Mouse (Mus musculus): ENCODE results near the gene Prkd2. TPM values are rescaled to one million over a fixed set of nuclear protein-coding genes. Genes with fewer than 3 reads are reported as not detected.

Prkd2 gene
- polyA plus RNA-seq, 1 experiment from 2014 or later = 6.6 TPM

- no peak overlapping the region for H3K9ac ChIP-seq (replicated peaks; ENCODE audit: low read depth, low read length)
- H3K4me3 ChIP-seq (replicated peaks; ENCODE audit: low read length) = no peak overlapping the region
- ATAC-seq = no peak
- peaks cover 8% of the 10 kb centered on the region for H3K36me3 ChIP-seq (ENCODE audit: control insufficient read depth, insufficient read depth)
- H3K27me3 ChIP-seq (replicated peaks; ENCODE audit: control insufficient read depth, insufficient read depth, low read length) = no peaks in the 10 kb centered on the region
- 57% methylated on average over 3 of the region's 3 CpGs for WGBS
- H3K4me1 ChIP-seq (replicated peaks; ENCODE audit: control insufficient read depth, insufficient read depth, low read length) = peaks cover 40% of the 10 kb centered on the region
- H3K4me2 ChIP-seq (ENCODE audit: low read length) = no peak overlapping the region
- H3K27ac ChIP-seq (ENCODE audit: low read length) = no peak overlapping the region
- H3K9me3 ChIP-seq (ENCODE audit: control insufficient read depth, low read length) = no peaks in the 10 kb centered on the region
These were observed 21.6 kb upstream of the Prkd2 start for GRCm38 (mm10) chr7:16821091-16821490.

GRCm38 (mm10) chr7:16821669-16822101 lies 21.0 kb upstream of the Prkd2 start:
- peaks cover 40% of the 10 kb centered on the region for H3K4me1 ChIP-seq (replicated peaks; ENCODE audit: control insufficient read depth, insufficient read depth, low read length)
- no peaks in the 10 kb centered on the region for H3K27me3 ChIP-seq (replicated peaks; ENCODE audit: control insufficient read depth, insufficient read depth, low read length)
- H3K27ac ChIP-seq (ENCODE audit: low read length) = no peak overlapping the region
- H3K4me2 ChIP-seq (ENCODE audit: low read length) = no peak overlapping the region
- WGBS = 69% methylated on average over 4 of the region's 4 CpGs
- no peak overlapping the region for H3K4me3 ChIP-seq (replicated peaks; ENCODE audit: low read length)
- no peaks in the 10 kb centered on the region for H3K9me3 ChIP-seq (ENCODE audit: control insufficient read depth, low read length)
- peaks cover 8% of the 10 kb centered on the region for H3K36me3 ChIP-seq (ENCODE audit: control insufficient read depth, insufficient read depth)
- no peak overlapping the region for H3K9ac ChIP-seq (replicated peaks; ENCODE audit: low read depth, low read length)
- ATAC-seq = no peak

GRCm38 (mm10) chr7:16823734-16824133 lies 19.0 kb upstream of the Prkd2 start:
- no peak for ATAC-seq
- 76% methylated on average over 5 of the region's 5 CpGs for WGBS
- Histone ChIP-seq H3K4me3 (replicated peaks; ENCODE audit: low read length) (no peak overlapping the region), H3K4me1 (replicated peaks; ENCODE audit: control insufficient read depth, insufficient read depth, low read length) (peaks cover 24% of the 10 kb centered on the region), H3K9ac (replicated peaks; ENCODE audit: low read depth, low read length) (no peak overlapping the region), H3K9me3 (ENCODE audit: control insufficient read depth, low read length) (no peaks in the 10 kb centered on the region), H3K27me3 (replicated peaks; ENCODE audit: control insufficient read depth, insufficient read depth, low read length) (no peaks in the 10 kb centered on the region), H3K27ac (ENCODE audit: low read length) (no peak overlapping the region), H3K4me2 (ENCODE audit: low read length) (no peak overlapping the region), H3K36me3 (ENCODE audit: control insufficient read depth, insufficient read depth) (peaks cover 15% of the 10 kb centered on the region)

- 87% methylated on average over 10 of the region's 10 CpGs for WGBS
- no peaks in the 10 kb centered on the region for H3K9me3 ChIP-seq (ENCODE audit: control insufficient read depth, low read length)
- peaks cover 27% of the 10 kb centered on the region for H3K36me3 ChIP-seq (ENCODE audit: control insufficient read depth, insufficient read depth)
- no peak overlapping the region for H3K4me3 ChIP-seq (replicated peaks; ENCODE audit: low read length)
- H3K4me2 ChIP-seq (ENCODE audit: low read length) = no peak overlapping the region
- H3K27ac ChIP-seq (ENCODE audit: low read length) = no peak overlapping the region
- H3K9ac ChIP-seq (replicated peaks; ENCODE audit: low read depth, low read length) = no peak overlapping the region
- no peak for ATAC-seq
- H3K4me1 ChIP-seq (replicated peaks; ENCODE audit: control insufficient read depth, insufficient read depth, low read length) = peaks cover 11% of the 10 kb centered on the region
- no peaks in the 10 kb centered on the region for H3K27me3 ChIP-seq (replicated peaks; ENCODE audit: control insufficient read depth, insufficient read depth, low read length)
These were observed 16.9 kb upstream of the Prkd2 start for GRCm38 (mm10) chr7:16825785-16826184.

- H3K4me3 ChIP-seq (replicated peaks; ENCODE audit: low read length) = no peak overlapping the region
- no peaks in the 10 kb centered on the region for H3K27me3 ChIP-seq (replicated peaks; ENCODE audit: control insufficient read depth, insufficient read depth, low read length)
- H3K4me1 ChIP-seq (replicated peaks; ENCODE audit: control insufficient read depth, insufficient read depth, low read length) = peaks cover 4% of the 10 kb centered on the region
- no peak overlapping the region for H3K27ac ChIP-seq (ENCODE audit: low read length)
- no peak for ATAC-seq
- no peaks in the 10 kb centered on the region for H3K9me3 ChIP-seq (ENCODE audit: control insufficient read depth, low read length)
- WGBS = 88% methylated on average over 5 of the region's 5 CpGs
- peaks cover 32% of the 10 kb centered on the region for H3K36me3 ChIP-seq (ENCODE audit: control insufficient read depth, insufficient read depth)
- no peak overlapping the region for H3K4me2 ChIP-seq (ENCODE audit: low read length)
- no peak overlapping the region for H3K9ac ChIP-seq (replicated peaks; ENCODE audit: low read depth, low read length)
These were observed 16.1 kb upstream of the Prkd2 start for GRCm38 (mm10) chr7:16826571-16826970.

GRCm38 (mm10) chr7:16827274-16827673 lies 15.4 kb upstream of the Prkd2 start:
- Histone ChIP-seq H3K27me3 (replicated peaks; ENCODE audit: control insufficient read depth, insufficient read depth, low read length) (no peaks in the 10 kb centered on the region), H3K4me3 (replicated peaks; ENCODE audit: low read length) (no peak overlapping the region), H3K4me2 (ENCODE audit: low read length) (no peak overlapping the region), H3K36me3 (ENCODE audit: control insufficient read depth, insufficient read depth) (peaks cover 35% of the 10 kb centered on the region), H3K27ac (ENCODE audit: low read length) (no peak overlapping the region), H3K9me3 (ENCODE audit: control insufficient read depth, low read length) (no peaks in the 10 kb centered on the region), H3K4me1 (replicated peaks; ENCODE audit: control insufficient read depth, insufficient read depth, low read length) (no peaks in the 10 kb centered on the region), H3K9ac (replicated peaks; ENCODE audit: low read depth, low read length) (no peak overlapping the region)
- WGBS = 89% methylated on average over 4 of the region's 4 CpGs
- no peak for ATAC-seq

- WGBS = 88% methylated on average over 9 of the region's 9 CpGs
- Histone ChIP-seq H3K36me3 (ENCODE audit: control insufficient read depth, insufficient read depth) (peaks cover 49% of the 10 kb centered on the region), H3K9ac (replicated peaks; ENCODE audit: low read depth, low read length) (no peak overlapping the region), H3K4me1 (replicated peaks; ENCODE audit: control insufficient read depth, insufficient read depth, low read length) (no peaks in the 10 kb centered on the region), H3K9me3 (ENCODE audit: control insufficient read depth, low read length) (no peaks in the 10 kb centered on the region), H3K27me3 (replicated peaks; ENCODE audit: control insufficient read depth, insufficient read depth, low read length) (no peaks in the 10 kb centered on the region), H3K4me2 (ENCODE audit: low read length) (no peak overlapping the region), H3K4me3 (replicated peaks; ENCODE audit: low read length) (no peak overlapping the region), H3K27ac (ENCODE audit: low read length) (no peak overlapping the region)
- no peak for ATAC-seq
These were observed 12.3 kb upstream of the Prkd2 start for GRCm38 (mm10) chr7:16830449-16830848.

GRCm38 (mm10) chr7:16837916-16838803 lies 4.5 kb upstream of the Prkd2 start:
- Histone ChIP-seq H3K27ac (ENCODE audit: low read length) (no peak overlapping the region), H3K27me3 (replicated peaks; ENCODE audit: control insufficient read depth, insufficient read depth, low read length) (no peaks in the 10 kb centered on the region), H3K4me1 (replicated peaks; ENCODE audit: control insufficient read depth, insufficient read depth, low read length) (peaks cover 1% of the 10 kb centered on the region), H3K36me3 (ENCODE audit: control insufficient read depth, insufficient read depth) (peaks cover 39% of the 10 kb centered on the region), H3K9me3 (ENCODE audit: control insufficient read depth, low read length) (no peaks in the 10 kb centered on the region), H3K4me3 (replicated peaks; ENCODE audit: low read length) (no peak overlapping the region), H3K9ac (replicated peaks; ENCODE audit: low read depth, low read length) (no peak overlapping the region), H3K4me2 (ENCODE audit: low read length) (no peak overlapping the region)
- ATAC-seq = no peak
- 95% methylated on average over 18 of the region's 18 CpGs for WGBS

- Histone ChIP-seq H3K27ac (ENCODE audit: low read length) (no peak overlapping the region), H3K9me3 (ENCODE audit: control insufficient read depth, low read length) (no peaks in the 10 kb centered on the region), H3K4me2 (ENCODE audit: low read length) (no peak overlapping the region), H3K9ac (replicated peaks; ENCODE audit: low read depth, low read length) (no peak overlapping the region), H3K4me1 (replicated peaks; ENCODE audit: control insufficient read depth, insufficient read depth, low read length) (peaks cover 9% of the 10 kb centered on the region), H3K36me3 (ENCODE audit: control insufficient read depth, insufficient read depth) (peaks cover 33% of the 10 kb centered on the region), H3K27me3 (replicated peaks; ENCODE audit: control insufficient read depth, insufficient read depth, low read length) (no peaks in the 10 kb centered on the region), H3K4me3 (replicated peaks; ENCODE audit: low read length) (no peak overlapping the region)
- WGBS = 89% methylated on average over 6 of the region's 6 CpGs
- no peak for ATAC-seq
These were observed 3.8 kb upstream of the Prkd2 start for GRCm38 (mm10) chr7:16838804-16839426.

Data from forebrain, embryonic 16.5 days (tissue).